Mouse (Mus musculus) lung, embryonic 15.5 days (tissue): ENCODE results near the gene 1700001O22Rik. TPM values are rescaled to one million over a fixed set of nuclear protein-coding genes. Genes with fewer than 3 reads are reported as not detected.

Source experiments
- polyA plus RNA-seq: library from polyadenylated mRNA; unstranded; fragments of >200 nt; fragmentation: Nextera tagmentation; extraction: Ambion mirVana; gene quantifications from 2 replicates; pipeline ENCODE4 v1.2.1, GENCODE M21; 2015

Gene 1700001O22Rik
- polyA plus RNA-seq, 1 experiment from 2014 or later, result 6.0 TPM

Other genes with a start within 250 kb of the 1700001O22Rik start
- 0.68 and 1.0 TPM in 2 replicates for gene Cstad, start 208.6 kb downstream of the 1700001O22Rik start, polyA plus RNA-seq
- 82.9 and 87.2 TPM in 2 replicates for gene Ntmt1, start 4.2 kb upstream of the 1700001O22Rik start, polyA plus RNA-seq
- 31.8 and 34.0 TPM in 2 replicates for gene Asb6, start 26.7 kb upstream of the 1700001O22Rik start, polyA plus RNA-seq
- 9.7 and 12.5 TPM in 2 replicates for gene Prrx2, start 31.3 kb upstream of the 1700001O22Rik start, polyA plus RNA-seq
- gene Ptges, start 126.2 kb upstream of the 1700001O22Rik start, polyA plus RNA-seq, result 19.3 and 24.1 TPM in 2 replicates
- 38.6 and 38.7 TPM in 2 replicates for gene Tor1b, start 149.3 kb upstream of the 1700001O22Rik start, polyA plus RNA-seq
- gene Tor1a, start 164.3 kb upstream of the 1700001O22Rik start, polyA plus RNA-seq, result 79.3 and 79.4 TPM in 2 replicates
- gene BC005624, start 178.5 kb upstream of the 1700001O22Rik start, polyA plus RNA-seq, result 55.6 and 56.9 TPM in 2 replicates
- gene Usp20, start 178.6 kb upstream of the 1700001O22Rik start, polyA plus RNA-seq, result 14.8 and 16.6 TPM in 2 replicates